Mouse (Mus musculus) spleen, adult 2 months (tissue): ENCODE results near the gene Keg1. TPM values are rescaled to one million over a fixed set of nuclear protein-coding genes. Genes with fewer than 3 reads are reported as not detected.

Experiments
- DNase-seq, 2 experiments: peaks; one replicate each; pipeline versions ENCODE4 v3.0.0 to v3.0.0-alpha.2; 2012 to 2021; ENCODE audit warnings: low spot score in 2 of 2, low read depth in 1 of 2
- H3K27ac ChIP-seq: fragments of 200-500 bp; 2 replicates; pipeline ENCODE4 v1.5.1; 2012; ENCODE audit warnings: low read length, inconsistent platforms; ENCODE audit not compliant: insufficient read depth
- H3K27me3 ChIP-seq: fragments of 200-500 bp; 2 replicates; pipeline ENCODE4 v1.6.1; 2012; ENCODE audit warnings: mild to moderate bottlenecking, moderate library complexity, low read length, inconsistent platforms; ENCODE audit not compliant: control insufficient read depth, insufficient read depth
- H3K36me3 ChIP-seq: fragments of 200-500 bp; 2 replicates; pipeline ENCODE4 v1.6.1; 2012; ENCODE audit warnings: mild to moderate bottlenecking, low read length, inconsistent platforms; ENCODE audit not compliant: control insufficient read depth, insufficient read depth
- H3K4me1 ChIP-seq: fragments of 200-500 bp; 2 replicates; pipeline ENCODE4 v1.6.1; 2011; ENCODE audit warnings: inconsistent platforms; ENCODE audit not compliant: control insufficient read depth, insufficient read depth, insufficient read length
- H3K4me3 ChIP-seq: fragments of 200-500 bp; 2 replicates; pipeline ENCODE4 v1.5.1; 2011; ENCODE audit warnings: mild to moderate bottlenecking, inconsistent platforms; ENCODE audit not compliant: insufficient read depth, insufficient read length; ENCODE audit errors: extremely low read depth
- CTCF ChIP-seq: fragments of 200-500 bp; IDR thresholded peaks from 2 replicates; pipeline ENCODE4 v1.5.1; 2011; ENCODE audit warnings: mild to moderate bottlenecking, inconsistent platforms; ENCODE audit not compliant: insufficient read depth, insufficient read length, insufficient replicate concordance; ENCODE audit errors: extremely low read depth
- POLR2A ChIP-seq: fragments of 200-500 bp; IDR thresholded peaks from 2 replicates; pipeline ENCODE4 v1.6.1; 2011; ENCODE audit warnings: low read depth, low read length, inconsistent platforms
- WGBS: fragments of 180-500 bp; shearing (Covaris S2); methylation state at CpG from one replicate; pipeline ENCODE4 v1.1.7; 2018; 5-methylcytosine and 5-hydroxymethylcytosine counted together
- polyA plus RNA-seq: library from polyadenylated mRNA; depleted of rRNA; stranded (reverse); fragments of >200 nt; gene quantifications from 2 replicates; pipeline ENCODE4 v1.2.3, GENCODE M21; 2012

Keg1 gene
- polyA plus RNA-seq, 1 experiment, result 0.30 TPM

GRCm38 (mm10) chr19:12722308-12722707, 26.7 kb downstream of the Keg1 start:
- Histone ChIP-seq H3K4me1 (no peaks in the 10 kb centered on the region), H3K4me3 (no peak overlapping the region), H3K27ac (no peak overlapping the region), H3K27me3 (peaks cover 2% of the 10 kb centered on the region; the same call in 1 of the 2 replicates), H3K36me3 (no peaks in the 10 kb centered on the region)
- DNase-seq, result peak in 1 of 2 experiments; percentile 6
- TF ChIP-seq POLR2A (no peak), CTCF (peak; percentile 23; the same call in 1 of the 2 replicates)
- WGBS, result 64% methylated on average over 3 of the region's 3 CpGs

GRCm38 (mm10) chr19:12725851-12726250, 30.3 kb downstream of the Keg1 start:
- 58% methylated on average over 1 of the region's 1 CpGs for WGBS
- H3K27ac ChIP-seq, result no peak overlapping the region
- H3K27me3 ChIP-seq, result peaks cover 2% of the 10 kb centered on the region; the same call in 1 of the 2 replicates
- TF ChIP-seq CTCF (no peak), POLR2A (no peak)
- no peak overlapping the region for H3K4me3 ChIP-seq
- H3K36me3 ChIP-seq, result no peaks in the 10 kb centered on the region
- no peak for DNase-seq
- no peaks in the 10 kb centered on the region for H3K4me1 ChIP-seq

DNA sequence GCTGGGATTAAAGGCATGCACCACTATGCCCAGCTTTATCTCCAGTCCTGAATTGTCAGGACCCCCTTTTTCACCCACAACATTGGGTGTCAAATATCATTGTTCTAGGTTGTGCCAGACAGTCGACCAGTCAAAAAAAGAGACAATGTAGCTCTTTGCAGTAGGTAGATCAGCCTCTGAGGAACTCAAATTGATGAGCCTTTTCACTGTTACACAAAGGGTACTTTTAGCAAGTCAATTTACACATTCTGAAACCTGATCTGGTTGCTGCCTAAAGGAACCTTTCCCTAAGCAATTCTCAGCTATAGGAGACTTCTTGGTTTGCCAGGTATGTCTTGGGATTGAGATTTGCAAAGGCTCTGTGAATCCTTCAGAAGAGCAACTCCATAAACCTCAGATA, 35.5 kb downstream of the Keg1 start:
- no peak overlapping the region for H3K4me3 ChIP-seq
- no peaks in the 10 kb centered on the region for H3K4me1 ChIP-seq
- DNase-seq, result no peak
- H3K27me3 ChIP-seq, result no peaks in the 10 kb centered on the region
- 69% methylated on average over 1 of the region's 1 CpGs for WGBS
- TF ChIP-seq CTCF (no peak), POLR2A (no peak)
- H3K36me3 ChIP-seq, result no peaks in the 10 kb centered on the region
- no peak overlapping the region for H3K27ac ChIP-seq

GRCm38 (mm10) chr19:12731950-12732349, 36.4 kb downstream of the Keg1 start:
- Histone ChIP-seq H3K36me3 (no peaks in the 10 kb centered on the region), H3K27ac (no peak overlapping the region), H3K27me3 (no peaks in the 10 kb centered on the region), H3K4me3 (no peak overlapping the region), H3K4me1 (no peaks in the 10 kb centered on the region)
- no peak for TF ChIP-seq CTCF
- TF ChIP-seq POLR2A, result no peak
- no peak for DNase-seq
- 85% methylated on average over 2 of the region's 2 CpGs for whole genome bisulfite sequencing

DNA sequence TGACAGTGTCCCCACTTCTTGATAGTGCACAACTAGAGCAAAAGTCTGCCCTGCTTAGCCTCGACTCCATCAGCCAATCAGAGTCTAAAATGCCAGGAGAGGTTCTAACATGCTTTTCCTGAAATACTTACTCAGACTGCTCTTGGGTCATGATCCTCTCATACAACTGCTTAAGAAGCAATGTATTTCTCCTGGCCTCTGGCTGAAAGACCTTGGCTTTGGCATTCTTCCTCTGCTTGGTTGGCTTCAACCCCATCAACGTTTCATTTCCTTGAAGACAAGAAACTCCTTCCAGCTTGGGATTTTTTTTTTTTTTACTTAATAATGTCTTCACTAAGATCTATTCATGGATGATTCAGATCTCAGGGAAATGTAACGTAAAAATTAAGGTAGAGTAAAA, 60.7 kb downstream of the Keg1 start:
- no peak for TF ChIP-seq CTCF
- no peak for TF ChIP-seq POLR2A
- no peaks in the 10 kb centered on the region for H3K36me3 ChIP-seq
- no peaks in the 10 kb centered on the region for H3K27me3 ChIP-seq
- H3K4me1 ChIP-seq, result no peaks in the 10 kb centered on the region
- H3K27ac ChIP-seq, result no peak overlapping the region
- no peak for DNase-seq
- WGBS, result 80% methylated on average over 3 of the region's 3 CpGs
- H3K4me3 ChIP-seq, result no peak overlapping the region

GRCm38 (mm10) chr19:12758936-12759478, 63.4 kb downstream of the Keg1 start:
- Histone ChIP-seq H3K36me3 (peaks cover 6% of the 10 kb centered on the region), H3K27me3 (no peaks in the 10 kb centered on the region), H3K4me1 (no peaks in the 10 kb centered on the region), H3K27ac (no peak overlapping the region), H3K4me3 (no peak overlapping the region)
- WGBS, result 90% methylated on average over 1 of the region's 1 CpGs
- no peak for TF ChIP-seq POLR2A
- TF ChIP-seq CTCF, result no peak
- no peak for DNase-seq

- no peaks in the 10 kb centered on the region for H3K4me1 ChIP-seq
- no peak overlapping the region for H3K4me3 ChIP-seq
- whole genome bisulfite sequencing, result 90% methylated on average over 2 of the region's 2 CpGs
- peaks cover 7% of the 10 kb centered on the region for H3K36me3 ChIP-seq
- H3K27ac ChIP-seq, result no peak overlapping the region
- TF ChIP-seq POLR2A, result no peak
- H3K27me3 ChIP-seq, result no peaks in the 10 kb centered on the region
- no peak for DNase-seq
These were observed 64.1 kb downstream of the Keg1 start for GRCm38 (mm10) chr19:12759656-12760055.
